Comparison of ENCODE assay signal across 8 mouse cellular contexts in the genomic region with DNA sequence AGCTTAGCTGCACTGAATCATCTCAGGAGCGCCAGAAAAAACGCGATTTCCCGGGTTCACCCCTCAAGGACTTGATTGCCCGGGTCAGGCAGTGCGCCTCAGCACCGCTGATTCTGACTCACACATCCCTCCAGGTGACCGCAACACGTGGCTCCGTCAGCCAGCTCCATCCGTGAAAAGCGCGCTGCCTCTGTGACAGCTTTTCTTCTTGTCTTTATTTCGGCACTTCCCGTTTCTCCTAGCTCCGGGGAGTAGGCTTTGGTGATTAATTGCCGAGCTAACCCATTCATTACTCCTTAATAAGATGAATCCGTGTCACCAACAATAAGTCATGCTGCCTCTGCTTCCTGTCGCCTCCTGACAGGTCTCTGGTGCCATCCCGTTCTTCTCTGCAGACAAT.
A peak's percentile ranks its signal among the peaks of the same experiment; 100 is the strongest.
DNase-seq lines count a peak whose midpoint lies in the region; ATAC-seq lines count a peak whose summit lies in the region.

No protein-coding gene starts in this region.

- H3K36me3 ChIP-seq in intestine, embryonic 14.5 days (ENCODE audit: control insufficient read depth, insufficient read depth, low read length) = no peaks in the 10 kb centered on the region
- H3K36me3 ChIP-seq in intestine, embryonic 16.5 days (ENCODE audit: control insufficient read depth, insufficient read depth, low read length) = no peaks in the 10 kb centered on the region
- no peaks in the 10 kb centered on the region for H3K36me3 ChIP-seq in forebrain, embryonic 15.5 days
- H3K36me3 ChIP-seq in liver, embryonic 13.5 days = no peaks in the 10 kb centered on the region
- no peaks in the 10 kb centered on the region for H3K36me3 ChIP-seq in stomach, embryonic 14.5 days (ENCODE audit: control insufficient read depth, insufficient read depth, low read length)

- H3K27ac ChIP-seq in intestine, embryonic 14.5 days (ENCODE audit: low read depth) = no peak overlapping the region
- H3K27ac ChIP-seq in intestine, embryonic 16.5 days (ENCODE audit: low read length) = no peak overlapping the region
- H3K27ac ChIP-seq in forebrain, embryonic 15.5 days (replicated peaks) = no peak overlapping the region
- H3K27ac ChIP-seq in liver, embryonic 13.5 days = no peak overlapping the region
- no peak overlapping the region for H3K27ac ChIP-seq in stomach, embryonic 14.5 days (ENCODE audit: low read length)

- no peaks in the 10 kb centered on the region for H3K9me3 ChIP-seq in intestine, embryonic 14.5 days (ENCODE audit: control insufficient read depth, low read length)
- no peaks in the 10 kb centered on the region for H3K9me3 ChIP-seq in intestine, embryonic 16.5 days (ENCODE audit: control insufficient read depth, low read length)
- no peaks in the 10 kb centered on the region for H3K9me3 ChIP-seq in forebrain, embryonic 15.5 days
- no peaks in the 10 kb centered on the region for H3K9me3 ChIP-seq in liver, embryonic 13.5 days (replicated peaks)
- H3K9me3 ChIP-seq in stomach, embryonic 14.5 days (ENCODE audit: control insufficient read depth, low read depth, low read length) = no peaks in the 10 kb centered on the region

- no peak overlapping the region for H3K9ac ChIP-seq in intestine, embryonic 14.5 days (ENCODE audit: low read length)
- no peak overlapping the region for H3K9ac ChIP-seq in intestine, embryonic 16.5 days (ENCODE audit: low read depth, low read length)
- no peak overlapping the region; the same call in 1 of the 2 replicates for H3K9ac ChIP-seq in forebrain, embryonic 15.5 days (replicated peaks)
- no peak overlapping the region for H3K9ac ChIP-seq in liver, embryonic 13.5 days
- H3K9ac ChIP-seq in stomach, embryonic 14.5 days (replicated peaks; ENCODE audit: low read depth, low read length) = no peak overlapping the region

- H3K4me2 ChIP-seq in intestine, embryonic 14.5 days (ENCODE audit: low read length) = peak overlapping the region; percentile 34
- H3K4me2 ChIP-seq in intestine, embryonic 16.5 days (ENCODE audit: low read depth, low read length) = no peak overlapping the region
- peak overlapping the region; percentile 41 for H3K4me2 ChIP-seq in forebrain, embryonic 15.5 days (replicated peaks)
- 0 out of 2 replicates have a peak overlapping the region, but pooled peaks have one; percentile 6 for H3K4me2 ChIP-seq in liver, embryonic 13.5 days
- H3K4me2 ChIP-seq in stomach, embryonic 14.5 days (replicated peaks; ENCODE audit: low read depth, low read length) = peak overlapping the region; percentile 16; the same call in 1 of the 2 replicates

- H3K4me3 ChIP-seq in intestine, embryonic 14.5 days (ENCODE audit: low read depth, low read length) = no peak overlapping the region
- H3K4me3 ChIP-seq in intestine, embryonic 16.5 days (ENCODE audit: low read length) = no peak overlapping the region
- H3K4me3 ChIP-seq in forebrain, embryonic 15.5 days = peak overlapping the region; percentile 23
- H3K4me3 ChIP-seq in liver, embryonic 13.5 days (replicated peaks) = no peak overlapping the region
- H3K4me3 ChIP-seq in stomach, embryonic 14.5 days (ENCODE audit: low read depth, low read length) = no peak overlapping the region

- DNase-seq in intestine, embryonic 14.5 days (ENCODE audit: low spot score) = no peak
- DNase-seq in Muller cell, postnatal 12 days (ENCODE audit: inconsistent ontology term) = peak; percentile 72
- DNase-seq in liver, embryonic 13.5 days = no peak
- DNase-seq in ovary, postnatal 10 days (ENCODE audit: low spot score) = no peak
- no peak for DNase-seq in layer of hippocampus, postnatal 14 days (ENCODE audit: low spot score in 2 of 2)

- ATAC-seq in intestine, embryonic 14.5 days (replicated peaks; ENCODE audit: low FRiP score, low TSS enrichment, low read depth) = no peak
- no peak for ATAC-seq in intestine, embryonic 16.5 days
- ATAC-seq in forebrain, embryonic 15.5 days (replicated peaks) = peak; percentile 53
- no peak for ATAC-seq in liver, embryonic 13.5 days (ENCODE audit: low read depth)
- no peak for ATAC-seq in stomach, embryonic 14.5 days (ENCODE audit: insufficient number of reproducible peaks, insufficient read depth, low FRiP score, low read depth)

- peaks cover 7% of the 10 kb centered on the region; the same call in 1 of the 2 replicates for H3K4me1 ChIP-seq in intestine, embryonic 14.5 days (replicated peaks; ENCODE audit: control insufficient read depth, insufficient read depth, low read length)
- H3K4me1 ChIP-seq in intestine, embryonic 16.5 days (ENCODE audit: control insufficient read depth, insufficient read depth, low read length) = peaks cover 7% of the 10 kb centered on the region
- peaks cover 10% of the 10 kb centered on the region for H3K4me1 ChIP-seq in forebrain, embryonic 15.5 days
- H3K4me1 ChIP-seq in liver, embryonic 13.5 days (replicated peaks) = peaks cover 16% of the 10 kb centered on the region
- no peaks in the 10 kb centered on the region for H3K4me1 ChIP-seq in stomach, embryonic 14.5 days (ENCODE audit: control insufficient read depth, insufficient read depth, low read length)

- no peaks in the 10 kb centered on the region for H3K27me3 ChIP-seq in intestine, embryonic 14.5 days (replicated peaks; ENCODE audit: control insufficient read depth, insufficient read depth, low read length)
- H3K27me3 ChIP-seq in intestine, embryonic 16.5 days (replicated peaks; ENCODE audit: control insufficient read depth, insufficient read depth, low read length) = no peaks in the 10 kb centered on the region
- H3K27me3 ChIP-seq in forebrain, embryonic 15.5 days = no peaks in the 10 kb centered on the region
- peaks cover 28% of the 10 kb centered on the region for H3K27me3 ChIP-seq in liver, embryonic 13.5 days
- H3K27me3 ChIP-seq in stomach, embryonic 14.5 days (ENCODE audit: control insufficient read depth, insufficient read depth, low read length) = no peaks in the 10 kb centered on the region

- 11% methylated on average over 20 of the region's 20 CpGs for WGBS in intestine, embryonic 14.5 days
- WGBS in intestine, embryonic 16.5 days = 14% methylated on average over 20 of the region's 20 CpGs
- WGBS in forebrain, embryonic 15.5 days = 10% methylated on average over 20 of the region's 20 CpGs
- 14% methylated on average over 20 of the region's 20 CpGs for WGBS in liver, embryonic 13.5 days (ENCODE audit: insufficient replicate concordance)
- 13% methylated on average over 20 of the region's 20 CpGs for WGBS in stomach, embryonic 14.5 days
